Mouse (Mus musculus): ENCODE data around the gene Atad2b.

DNA sequence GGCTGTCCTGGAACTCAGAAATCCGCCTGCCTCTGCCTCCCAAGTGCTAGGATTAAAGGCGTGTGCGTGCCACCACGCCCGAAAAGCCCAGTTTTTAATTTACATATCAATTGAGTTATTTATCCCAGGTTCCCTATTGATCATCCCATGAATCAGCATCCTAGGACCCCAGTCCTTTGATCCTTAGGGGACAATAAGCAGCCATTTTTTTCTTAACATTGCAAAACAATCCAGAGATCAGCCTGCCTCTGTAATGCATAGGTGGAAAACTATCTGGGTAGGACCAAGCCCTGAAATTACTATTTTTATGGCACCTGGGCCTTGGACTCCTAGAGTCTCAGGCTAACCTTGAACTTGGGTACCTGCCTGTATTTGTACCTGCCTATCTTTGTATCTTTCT is 19.1 kb upstream of the Atad2b start:
- TF ChIP-seq CTCF (IDR thresholded peaks at IDR 0.05; ENCODE audit: insufficient read depth, low read depth, low read length), result no peak
- TF ChIP-seq POLR2A (IDR thresholded peaks at IDR 0.05; ENCODE audit: insufficient read depth, low read depth, low read length), result no peak

Measured in olfactory bulb, adult 2 months (tissue).